Mouse (Mus musculus): ENCODE measurements around the gene Rora. TPM values are rescaled to one million over a fixed set of nuclear protein-coding genes. Genes with fewer than 3 reads are reported as not detected.

Gene Rora
- polyA plus RNA-seq, 1 experiment from 2014 or later: 23.1 TPM

GRCm38 (mm10) chr9:68731438-68731837, 77.9 kb downstream of the Rora start:
- no peaks in the 10 kb centered on the region for H3K4me1 ChIP-seq (ENCODE audit: insufficient read depth)
- TF ChIP-seq EP300 (IDR thresholded peaks at IDR 0.05; ENCODE audit: low read depth) (no peak), CTCF (IDR thresholded peaks at IDR 0.05; ENCODE audit: low read depth) (no peak)
- 71% methylated on average over 1 of the region's 1 CpGs for WGBS (ENCODE audit: insufficient replicate concordance)

GRCm38 (mm10) chr9:68732929-68733328, 79.3 kb downstream of the Rora start:
- no peak for TF ChIP-seq EP300 (IDR thresholded peaks at IDR 0.05; ENCODE audit: low read depth)
- no peak for TF ChIP-seq CTCF (IDR thresholded peaks at IDR 0.05; ENCODE audit: low read depth)
- H3K27me3 ChIP-seq (ENCODE audit: insufficient read depth, low read length): no peaks in the 10 kb centered on the region
- 85% methylated on average over 4 of the region's 4 CpGs for WGBS (ENCODE audit: insufficient replicate concordance)
- no peaks in the 10 kb centered on the region for H3K36me3 ChIP-seq (replicated peaks; ENCODE audit: insufficient read depth, low read length)
- no peak overlapping the region for H3K27ac ChIP-seq (ENCODE audit: low read depth)
- no peaks in the 10 kb centered on the region; the same call in 1 of the 2 replicates for H3K9me3 ChIP-seq (ENCODE audit: low read length)
- no peak overlapping the region for H3K9ac ChIP-seq (replicated peaks)
- H3K4me3 ChIP-seq (ENCODE audit: low read depth, low read length): no peak overlapping the region
- DNase-seq (no peak), ATAC-seq (no peak)
- no peaks in the 10 kb centered on the region for H3K4me1 ChIP-seq (ENCODE audit: insufficient read depth)
- H3K4me2 ChIP-seq (ENCODE audit: low read depth, low read length): no peak overlapping the region

More at GRCm38 (mm10) chr9:68731438-68731837, 77.9 kb downstream of the Rora start:
- ATAC-seq (no peak), DNase-seq (no peak)
- Histone ChIP-seq H3K36me3 (replicated peaks; ENCODE audit: insufficient read depth, low read length) (no peaks in the 10 kb centered on the region), H3K9ac (replicated peaks) (no peak overlapping the region), H3K9me3 (ENCODE audit: low read length) (no peaks in the 10 kb centered on the region; the same call in 1 of the 2 replicates), H3K27me3 (ENCODE audit: insufficient read depth, low read length) (no peaks in the 10 kb centered on the region), H3K27ac (ENCODE audit: low read depth) (no peak overlapping the region), H3K4me2 (ENCODE audit: low read depth, low read length) (no peak overlapping the region), H3K4me3 (ENCODE audit: low read depth, low read length) (no peak overlapping the region)

GRCm38 (mm10) chr9:68735886-68736285, 82.3 kb downstream of the Rora start:
- no peaks in the 10 kb centered on the region; the same call in 1 of the 2 replicates for H3K9me3 ChIP-seq (ENCODE audit: low read length)
- TF ChIP-seq CTCF (IDR thresholded peaks at IDR 0.05; ENCODE audit: low read depth): no peak
- WGBS (ENCODE audit: insufficient replicate concordance): 68% methylated on average over 5 of the region's 5 CpGs
- no peaks in the 10 kb centered on the region for H3K36me3 ChIP-seq (replicated peaks; ENCODE audit: insufficient read depth, low read length)
- H3K4me2 ChIP-seq (ENCODE audit: low read depth, low read length): no peak overlapping the region
- no peaks in the 10 kb centered on the region for H3K4me1 ChIP-seq (ENCODE audit: insufficient read depth)
- no peaks in the 10 kb centered on the region for H3K27me3 ChIP-seq (ENCODE audit: insufficient read depth, low read length)
- no peak overlapping the region for H3K27ac ChIP-seq (ENCODE audit: low read depth)
- no peak for ATAC-seq
- DNase-seq: no peak
- H3K9ac ChIP-seq (replicated peaks): no peak overlapping the region
- no peak overlapping the region for H3K4me3 ChIP-seq (ENCODE audit: low read depth, low read length)

- Histone ChIP-seq H3K36me3 (replicated peaks; ENCODE audit: insufficient read depth, low read length) (no peaks in the 10 kb centered on the region), H3K4me1 (ENCODE audit: insufficient read depth) (no peaks in the 10 kb centered on the region), H3K4me3 (ENCODE audit: low read depth, low read length) (no peak overlapping the region), H3K9me3 (ENCODE audit: low read length) (no peaks in the 10 kb centered on the region; the same call in 1 of the 2 replicates), H3K9ac (replicated peaks) (no peak overlapping the region), H3K4me2 (ENCODE audit: low read depth, low read length) (no peak overlapping the region), H3K27ac (ENCODE audit: low read depth) (no peak overlapping the region), H3K27me3 (ENCODE audit: insufficient read depth, low read length) (no peaks in the 10 kb centered on the region)
- ATAC-seq (no peak), DNase-seq (no peak)
- TF ChIP-seq EP300 (IDR thresholded peaks at IDR 0.05; ENCODE audit: low read depth) (no peak), CTCF (IDR thresholded peaks at IDR 0.05; ENCODE audit: low read depth) (no peak)
- 90% methylated on average over 9 of the region's 9 CpGs for WGBS (ENCODE audit: insufficient replicate concordance)
These were observed 83.7 kb downstream of the Rora start for GRCm38 (mm10) chr9:68737197-68737736.

GRCm38 (mm10) chr9:68745931-68746646, 92.5 kb downstream of the Rora start:
- ATAC-seq (no peak), DNase-seq (no peak)
- Histone ChIP-seq H3K9ac (replicated peaks) (no peak overlapping the region), H3K36me3 (replicated peaks; ENCODE audit: insufficient read depth, low read length) (no peaks in the 10 kb centered on the region), H3K4me3 (ENCODE audit: low read depth, low read length) (no peak overlapping the region), H3K4me2 (ENCODE audit: low read depth, low read length) (no peak overlapping the region), H3K9me3 (ENCODE audit: low read length) (no peaks in the 10 kb centered on the region), H3K27ac (ENCODE audit: low read depth) (no peak overlapping the region), H3K27me3 (ENCODE audit: insufficient read depth, low read length) (no peaks in the 10 kb centered on the region), H3K4me1 (ENCODE audit: insufficient read depth) (no peaks in the 10 kb centered on the region)
- TF ChIP-seq CTCF (IDR thresholded peaks at IDR 0.05; ENCODE audit: low read depth): no peak
- TF ChIP-seq EP300 (IDR thresholded peaks at IDR 0.05; ENCODE audit: low read depth): no peak
- 79% methylated on average over 11 of the region's 11 CpGs for WGBS (ENCODE audit: insufficient replicate concordance)

GRCm38 (mm10) chr9:68756976-68757375, 103.4 kb downstream of the Rora start:
- ATAC-seq (no peak), DNase-seq (no peak)
- Histone ChIP-seq H3K4me1 (ENCODE audit: insufficient read depth) (no peaks in the 10 kb centered on the region), H3K9me3 (ENCODE audit: low read length) (no peaks in the 10 kb centered on the region), H3K9ac (replicated peaks) (no peak overlapping the region), H3K27me3 (ENCODE audit: insufficient read depth, low read length) (no peaks in the 10 kb centered on the region), H3K36me3 (replicated peaks; ENCODE audit: insufficient read depth, low read length) (no peaks in the 10 kb centered on the region), H3K4me3 (ENCODE audit: low read depth, low read length) (no peak overlapping the region), H3K27ac (ENCODE audit: low read depth) (no peak overlapping the region), H3K4me2 (ENCODE audit: low read depth, low read length) (no peak overlapping the region)
- WGBS (ENCODE audit: insufficient replicate concordance): 62% methylated on average over 2 of the region's 2 CpGs
- TF ChIP-seq EP300 (IDR thresholded peaks at IDR 0.05; ENCODE audit: low read depth): no peak
- no peak for TF ChIP-seq CTCF (IDR thresholded peaks at IDR 0.05; ENCODE audit: low read depth)
